Mouse (Mus musculus): Measurements from ENCODE around the gene Vps26a.
"Not testable (repeated sequence)": the region's sequence is repeated elsewhere in the genome, so short reads cannot be mapped to it uniquely, and the experiment has no call there.

Gene Vps26a

GRCm38 (mm10) chr10:62500916-62501615 is 14.5 kb upstream of the Vps26a start:
- peak; percentile 86 for DNase-seq (ENCODE audit: low read depth)

GRCm38 (mm10) chr10:62500088-62500915 is 13.7 kb upstream of the Vps26a start:
- peak; percentile 94 for DNase-seq (ENCODE audit: low read depth)

GRCm38 (mm10) chr10:62491681-62492080 is 5.1 kb upstream of the Vps26a start:
- DNase-seq (ENCODE audit: low read depth) = peak; percentile 27

GRCm38 (mm10) chr10:62488266-62488665 is 1.7 kb upstream of the Vps26a start:
- DNase-seq (ENCODE audit: low read depth) = peak; percentile 73

GRCm38 (mm10) chr10:62485878-62486582 is 575 bp downstream of the Vps26a start:
- peak; percentile 70 for DNase-seq (ENCODE audit: low read depth)

- no peak for DNase-seq (ENCODE audit: low read depth)
These were observed 5.3 kb downstream of the Vps26a start for GRCm38 (mm10) chr10:62481108-62481852.

- no peak for DNase-seq (ENCODE audit: low read depth)
These were observed 9.6 kb downstream of the Vps26a start for GRCm38 (mm10) chr10:62476980-62477379.

- no peak for DNase-seq (ENCODE audit: low read depth)
These were observed 11.7 kb downstream of the Vps26a start for GRCm38 (mm10) chr10:62474944-62475343.

- DNase-seq (ENCODE audit: low read depth) = no peak
These were observed 15.5 kb downstream of the Vps26a start for GRCm38 (mm10) chr10:62471105-62471504.

GRCm38 (mm10) chr10:62469736-62470135 is 16.9 kb downstream of the Vps26a start:
- no peak for DNase-seq (ENCODE audit: low read depth)

- DNase-seq (ENCODE audit: low read depth) = no peak
These were observed 25.3 kb downstream of the Vps26a start for GRCm38 (mm10) chr10:62461321-62461720.

- DNase-seq (ENCODE audit: low read depth) = not testable (repeated sequence)
These were observed 34.6 kb downstream of the Vps26a start for GRCm38 (mm10) chr10:62452001-62452400.

GRCm38 (mm10) chr10:62450280-62450640 is 36.3 kb downstream of the Vps26a start:
- no peak for DNase-seq (ENCODE audit: low read depth)

- DNase-seq (ENCODE audit: low read depth) = peak; percentile 96
These were observed 37.0 kb downstream of the Vps26a start, which contains the start of the genes 4930507D05Rik and Supv3l1 for GRCm38 (mm10) chr10:62449364-62450279. Gene 4930507D05Rik (plus strand): TSS chr10:62449489. Gene Supv3l1 (minus strand): TSS chr10:62449738.

- no peak for DNase-seq (ENCODE audit: low read depth)
These were observed 56.2 kb downstream of the Vps26a start for GRCm38 (mm10) chr10:62430427-62430826.

- DNase-seq (ENCODE audit: low read depth) = no peak
These were observed 61.3 kb downstream of the Vps26a start for GRCm38 (mm10) chr10:62425081-62425871.

GRCm38 (mm10) chr10:62422255-62422654 is 64.3 kb downstream of the Vps26a start, which contains the start of gene Hkdc1:
Gene Hkdc1 (minus strand): TSS chr10:62422491.
- DNase-seq (ENCODE audit: low read depth) = no peak

GRCm38 (mm10) chr10:62421127-62421526 is 65.5 kb downstream of the Vps26a start:
- no peak for DNase-seq (ENCODE audit: low read depth)

GRCm38 (mm10) chr10:62420399-62420798 is 66.2 kb downstream of the Vps26a start:
- no peak for DNase-seq (ENCODE audit: low read depth)

GRCm38 (mm10) chr10:62419422-62419821 is 67.2 kb downstream of the Vps26a start:
- no peak for DNase-seq (ENCODE audit: low read depth)
